Mouse (Mus musculus) brain, adult 2 months (tissue): ENCODE data around the gene Ece1.
"Not testable (repeated sequence)": the region's sequence is repeated elsewhere in the genome, so short reads cannot be mapped to it uniquely, and the experiment has no call there.

Experiments
- DNase-seq: peaks from one replicate; pipeline ENCODE4 v3.0.0; 2011; ENCODE audit warnings: low read depth, low spot score

The Ece1 gene

GRCm38 (mm10) chr4:137941871-137942781, 80.1 kb downstream of the Ece1 start:
- peak; percentile 96 for DNase-seq

- DNase-seq, result peak; percentile 75
These were observed 80.9 kb downstream of the Ece1 start for GRCm38 (mm10) chr4:137942782-137943486.

GRCm38 (mm10) chr4:137943540-137943939, 81.5 kb downstream of the Ece1 start:
- no peak for DNase-seq

GRCm38 (mm10) chr4:137945376-137945775, 83.3 kb downstream of the Ece1 start:
- DNase-seq, result peak; percentile 54

GRCm38 (mm10) chr4:137946419-137946818, 84.4 kb downstream of the Ece1 start:
- DNase-seq, result no peak

GRCm38 (mm10) chr4:137952840-137953239, 90.8 kb downstream of the Ece1 start:
- peak; percentile 90 for DNase-seq

- peak; percentile 43 for DNase-seq
These were observed 92.1 kb downstream of the Ece1 start for GRCm38 (mm10) chr4:137954184-137954583.

- DNase-seq, result peak; percentile 61
These were observed 92.9 kb downstream of the Ece1 start for GRCm38 (mm10) chr4:137954926-137955396.

GRCm38 (mm10) chr4:137956260-137956659, 94.2 kb downstream of the Ece1 start:
- no peak for DNase-seq

- peak; percentile 82 for DNase-seq
These were observed 98.0 kb downstream of the Ece1 start for GRCm38 (mm10) chr4:137959889-137960665.

GRCm38 (mm10) chr4:137960757-137961156, 98.7 kb downstream of the Ece1 start:
- peak; percentile 36 for DNase-seq

GRCm38 (mm10) chr4:137962643-137963350, 100.8 kb downstream of the Ece1 start:
- no peak for DNase-seq

- no peak for DNase-seq
These were observed 101.4 kb downstream of the Ece1 start for GRCm38 (mm10) chr4:137963431-137963830.

GRCm38 (mm10) chr4:137963881-137964584, 102.0 kb downstream of the Ece1 start:
- DNase-seq, result peak; percentile 94

- no peak for DNase-seq
These were observed 102.5 kb downstream of the Ece1 start for GRCm38 (mm10) chr4:137964585-137964930.

- peak; percentile 92 for DNase-seq
These were observed 106.2 kb downstream of the Ece1 start for GRCm38 (mm10) chr4:137968203-137968602.

GRCm38 (mm10) chr4:137970623-137971199, 108.7 kb downstream of the Ece1 start:
- DNase-seq, result not testable (repeated sequence)

GRCm38 (mm10) chr4:137974856-137975432, 112.9 kb downstream of the Ece1 start:
- DNase-seq, result not testable (repeated sequence)

- not testable (repeated sequence) for DNase-seq
These were observed 117.1 kb downstream of the Ece1 start for GRCm38 (mm10) chr4:137979066-137979644.
